Mouse (Mus musculus): ENCODE data around the gene Snx13.

Snx13 gene

GRCm38 (mm10) chr12:35047320-35048225 lies 587 bp downstream of the Snx13 start:
- DNase-seq (ENCODE audit: low spot score in 2 of 2), result peak; percentile 28 to 54

- no peak for DNase-seq (ENCODE audit: low spot score in 2 of 2)
Observed at GRCm38 (mm10) chr12:35048891-35049290, 1.9 kb downstream of the Snx13 start.

- no peak for DNase-seq (ENCODE audit: low spot score in 2 of 2)
Observed at GRCm38 (mm10) chr12:35050501-35050900, 3.5 kb downstream of the Snx13 start.

GRCm38 (mm10) chr12:35050964-35051758 lies 4.2 kb downstream of the Snx13 start:
- DNase-seq (ENCODE audit: low spot score in 2 of 2), result no peak

- DNase-seq (ENCODE audit: low spot score in 2 of 2), result no peak
Observed at GRCm38 (mm10) chr12:35054420-35054819, 7.4 kb downstream of the Snx13 start.

- DNase-seq (ENCODE audit: low spot score in 2 of 2), result no peak
Observed at GRCm38 (mm10) chr12:35055114-35056095, 8.4 kb downstream of the Snx13 start.

GRCm38 (mm10) chr12:35063697-35064468 lies 16.9 kb downstream of the Snx13 start:
- DNase-seq (ENCODE audit: low spot score in 2 of 2), result peak in 1 of 2 experiments; percentile 8

- DNase-seq (ENCODE audit: low spot score in 2 of 2), result no peak
Observed at GRCm38 (mm10) chr12:35067621-35068020, 20.6 kb downstream of the Snx13 start.

- DNase-seq (ENCODE audit: low spot score in 2 of 2), result no peak
Observed at GRCm38 (mm10) chr12:35071336-35071735, 24.4 kb downstream of the Snx13 start.

GRCm38 (mm10) chr12:35072178-35072577 lies 25.2 kb downstream of the Snx13 start:
- DNase-seq (ENCODE audit: low spot score in 2 of 2), result no peak

- DNase-seq (ENCODE audit: low spot score in 2 of 2), result no peak
Observed at GRCm38 (mm10) chr12:35075993-35076392, 29.0 kb downstream of the Snx13 start.

GRCm38 (mm10) chr12:35123549-35123948 lies 76.6 kb downstream of the Snx13 start:
- no peak for DNase-seq (ENCODE audit: low spot score in 2 of 2)

- no peak for DNase-seq (ENCODE audit: low spot score in 2 of 2)
Observed at GRCm38 (mm10) chr12:35153186-35153585, 106.2 kb downstream of the Snx13 start.

GRCm38 (mm10) chr12:35154149-35154548 lies 107.2 kb downstream of the Snx13 start:
- DNase-seq (ENCODE audit: low spot score in 2 of 2), result no peak

GRCm38 (mm10) chr12:35157237-35157636 lies 110.3 kb downstream of the Snx13 start:
- DNase-seq (ENCODE audit: low spot score in 2 of 2), result no peak

- no peak for DNase-seq (ENCODE audit: low spot score in 2 of 2)
Observed at GRCm38 (mm10) chr12:35161690-35162089, 114.7 kb downstream of the Snx13 start.

GRCm38 (mm10) chr12:35170275-35170674 lies 123.3 kb downstream of the Snx13 start:
- no peak for DNase-seq (ENCODE audit: low spot score in 2 of 2)

- DNase-seq (ENCODE audit: low spot score in 2 of 2), result no peak
Observed at GRCm38 (mm10) chr12:35175938-35176337, 129.0 kb downstream of the Snx13 start.

GRCm38 (mm10) chr12:35176628-35177027 lies 129.6 kb downstream of the Snx13 start:
- DNase-seq (ENCODE audit: low spot score in 2 of 2), result no peak

- DNase-seq (ENCODE audit: low spot score in 2 of 2), result peak; percentile 79 to 88
Observed at GRCm38 (mm10) chr12:35182675-35183074, 135.7 kb downstream of the Snx13 start.

GRCm38 (mm10) chr12:35184261-35184660 lies 137.3 kb downstream of the Snx13 start:
- no peak for DNase-seq (ENCODE audit: low spot score in 2 of 2)

Data from cerebellum, postnatal 4 days (tissue).